Mouse (Mus musculus) lung, postnatal 14 days (tissue): ENCODE measurements around the gene Ppp4r1.
A peak's percentile ranks its signal among the peaks of the same experiment; 100 is the strongest.

Experiments
- DNase-seq: peaks from one replicate; pipeline ENCODE4 v3.0.0; 2021

Gene Ppp4r1

DNA sequence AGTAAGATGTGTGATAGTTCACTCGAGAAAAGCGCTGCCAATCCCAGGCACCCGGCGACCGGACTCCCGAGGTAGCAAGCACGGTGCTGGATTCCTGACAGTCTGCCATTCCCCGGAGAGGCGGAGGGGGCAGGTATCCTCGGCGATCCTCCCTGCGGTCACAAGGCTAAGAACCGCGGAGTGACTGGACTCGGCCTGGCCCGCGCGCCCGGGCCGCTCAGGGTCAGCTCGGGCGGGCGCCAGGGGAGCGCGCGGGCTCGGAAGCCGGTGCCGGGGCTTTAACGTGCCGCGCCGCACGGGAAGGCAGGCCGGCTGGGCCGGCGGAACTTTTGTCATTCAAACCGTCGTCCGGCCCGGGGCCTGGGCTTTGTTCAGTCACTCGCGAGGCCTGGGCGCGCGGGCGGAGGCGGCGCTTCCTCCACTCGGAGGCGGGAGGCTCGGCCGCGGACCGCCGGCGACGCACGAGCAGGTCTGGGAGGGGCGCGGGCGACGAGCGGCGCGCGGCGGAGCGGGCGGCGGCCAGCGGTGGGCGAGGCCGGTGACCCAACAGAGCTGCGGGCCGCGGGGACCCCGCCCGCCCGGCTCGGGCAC lies at the start of gene Ppp4r1:
Ppp4r1 (plus strand) TSS at position 23 of the 591 bp plus-strand sequence.
- DNase-seq: peak; percentile 86

DNA sequence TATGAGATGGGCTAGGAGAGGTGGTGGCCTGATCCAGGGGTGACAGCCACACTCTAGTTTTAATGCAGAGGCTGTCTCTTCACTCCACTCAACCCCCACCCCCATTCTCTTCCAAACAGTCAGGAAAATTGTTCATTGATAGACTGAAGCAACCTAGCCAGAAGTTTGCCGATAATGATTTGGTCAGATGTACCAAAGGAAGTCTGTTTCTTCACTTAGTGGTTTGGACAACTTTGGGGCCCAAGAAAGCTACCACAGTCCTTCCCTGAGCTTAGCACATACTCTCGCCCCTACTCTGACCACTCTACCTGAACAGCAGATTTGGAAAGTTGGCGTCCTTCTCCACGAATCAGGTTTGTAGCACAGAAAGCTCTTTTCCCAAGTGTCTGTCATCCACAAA lies 49.7 kb upstream of the Ppp4r1 start:
- DNase-seq: no peak

DNA sequence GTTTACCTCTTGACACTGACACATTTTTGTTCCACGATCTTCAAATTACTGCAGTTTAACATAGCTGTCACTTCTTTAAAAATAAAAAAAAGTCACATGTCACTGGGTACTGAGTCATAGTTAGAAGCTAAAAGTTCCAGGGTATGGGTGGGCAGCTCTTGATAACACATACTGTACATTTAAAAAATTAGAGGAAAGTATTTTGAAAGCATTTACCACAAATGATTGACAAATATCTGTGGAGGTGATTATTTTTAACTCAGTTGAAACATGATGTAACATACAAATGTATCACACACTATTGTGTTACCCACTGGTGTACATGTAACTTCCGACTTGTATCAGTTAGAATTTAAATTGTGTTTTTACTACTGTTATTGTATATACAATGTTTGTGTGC lies 47.3 kb upstream of the Ppp4r1 start:
- no peak for DNase-seq

DNA sequence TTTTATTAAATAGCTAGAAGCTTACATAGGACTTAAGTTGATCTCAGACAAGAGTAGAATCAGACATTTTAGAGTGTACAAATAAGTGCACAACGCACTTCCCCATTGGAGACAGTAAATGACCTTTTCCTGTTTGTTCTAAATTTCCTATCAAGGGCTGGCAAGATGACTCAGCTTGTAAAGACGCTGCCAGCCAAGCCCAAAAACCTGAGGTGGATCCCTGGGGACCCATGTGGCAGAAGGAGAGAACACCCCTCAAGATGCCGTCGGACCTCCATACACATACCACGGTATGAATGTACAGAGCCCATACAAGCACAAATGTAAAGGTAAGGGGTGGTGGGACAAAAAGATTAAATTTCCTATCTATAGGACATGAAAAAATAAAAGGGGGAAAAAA lies 45.2 kb upstream of the Ppp4r1 start:
- DNase-seq: peak; percentile 14

DNA sequence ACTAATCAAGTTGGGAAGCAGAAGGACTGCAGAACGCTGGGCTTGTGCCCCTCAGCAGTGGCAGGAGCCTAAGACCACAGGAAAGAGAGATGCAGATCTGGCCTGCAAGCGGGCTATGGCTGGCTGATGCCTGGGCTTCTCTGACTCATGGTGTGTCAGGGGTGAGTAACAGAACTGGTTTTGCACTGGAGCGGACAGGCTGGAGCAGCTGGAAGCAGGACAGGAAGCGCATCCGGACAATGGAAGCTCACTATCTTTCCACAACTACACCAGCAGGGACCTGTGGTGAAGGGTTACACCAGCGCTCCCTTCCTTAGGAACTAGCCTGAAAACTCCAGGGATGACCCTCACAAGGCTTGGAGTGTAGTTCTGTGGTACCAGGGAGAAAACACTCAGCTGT lies 44.8 kb upstream of the Ppp4r1 start:
- peak; percentile 25 for DNase-seq

DNA sequence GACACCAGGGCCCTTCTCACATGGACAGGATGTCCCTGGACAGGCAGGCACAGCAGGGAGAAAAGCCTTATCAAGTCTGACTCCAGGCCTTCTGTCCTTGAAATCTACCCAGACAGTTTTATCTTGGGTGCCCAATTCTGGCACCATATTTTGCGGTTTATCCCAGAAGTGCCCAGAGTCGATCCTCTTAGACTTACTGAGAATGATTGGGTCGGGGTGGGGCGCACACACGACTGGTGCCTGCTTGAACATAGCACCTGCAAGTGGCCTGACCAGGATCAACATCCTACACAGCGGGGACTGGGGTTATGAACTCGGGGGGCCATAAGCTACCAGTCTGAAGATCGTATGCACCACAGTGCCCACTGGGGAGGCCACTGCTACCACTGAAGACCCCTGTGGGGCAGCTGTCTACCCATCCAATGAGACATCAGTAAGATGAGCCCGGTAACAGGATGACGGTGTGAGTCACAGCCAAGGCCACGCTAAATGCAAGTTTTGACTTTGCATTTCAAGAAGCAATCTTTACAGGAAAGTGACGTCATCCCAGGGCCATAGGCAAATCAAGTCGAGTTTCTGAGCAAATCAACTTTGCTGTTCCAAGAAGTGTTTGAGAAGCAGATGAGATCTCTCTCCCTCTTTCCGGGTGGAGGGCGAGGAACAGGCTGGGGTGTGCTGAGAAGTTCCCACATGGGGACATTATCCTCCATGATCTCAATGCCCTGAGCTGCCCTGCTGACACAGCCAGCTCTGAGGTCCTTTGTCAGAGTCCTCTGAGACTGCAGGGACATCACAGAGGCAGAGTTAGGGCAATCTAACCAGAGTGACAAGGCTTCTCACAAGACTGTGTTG lies 42.3 kb upstream of the Ppp4r1 start:
- no peak for DNase-seq

DNA sequence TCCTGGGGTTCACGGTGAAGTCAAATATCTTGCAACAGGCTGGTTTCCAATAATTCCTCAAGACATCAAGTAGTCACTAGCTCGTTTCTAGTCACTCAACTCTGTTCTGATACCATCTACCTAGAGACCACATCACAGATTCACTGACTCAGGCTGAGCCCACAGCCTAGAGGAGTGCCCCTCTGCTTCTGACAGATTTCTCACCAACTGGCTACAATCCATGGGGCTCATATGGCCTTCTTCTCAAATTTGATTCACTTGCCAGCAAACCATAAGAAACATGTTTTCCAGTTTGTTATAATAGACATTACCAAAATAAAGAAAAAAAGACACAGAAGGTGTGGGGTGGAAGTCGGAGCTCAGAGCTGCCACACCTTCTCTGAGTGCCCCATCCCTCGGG lies 40.8 kb upstream of the Ppp4r1 start:
- DNase-seq: no peak

DNA sequence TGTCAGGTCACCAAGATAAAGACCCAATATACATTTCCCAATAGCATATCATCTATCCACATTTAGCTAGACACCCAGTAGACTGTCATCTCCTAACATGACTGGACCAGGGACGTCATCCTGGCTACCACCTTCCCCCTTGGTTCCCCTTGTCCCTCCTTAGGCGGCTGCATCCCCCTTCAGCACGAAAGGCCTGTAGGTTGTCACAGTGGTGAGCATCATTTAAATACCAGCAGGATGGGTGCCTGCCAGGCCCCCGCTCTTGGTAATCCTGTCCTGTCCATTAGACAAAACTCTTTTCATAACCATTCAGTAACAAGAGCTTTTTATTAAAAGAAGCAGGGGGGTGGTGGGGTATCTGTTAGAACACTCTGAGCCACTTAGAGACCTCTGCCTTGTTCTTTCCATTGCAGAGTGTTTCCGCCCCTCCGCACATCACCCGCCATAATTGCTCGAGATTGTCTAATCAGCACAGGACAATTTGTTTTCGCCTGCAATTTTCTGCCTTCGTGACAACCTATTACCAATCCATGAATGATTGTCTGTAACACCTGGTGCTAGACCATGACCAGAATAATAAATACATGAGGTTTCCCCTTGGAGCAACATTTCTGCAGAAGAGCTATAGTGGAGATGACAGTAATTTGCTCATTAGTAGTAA lies 40.0 kb upstream of the Ppp4r1 start:
- no peak for DNase-seq

DNA sequence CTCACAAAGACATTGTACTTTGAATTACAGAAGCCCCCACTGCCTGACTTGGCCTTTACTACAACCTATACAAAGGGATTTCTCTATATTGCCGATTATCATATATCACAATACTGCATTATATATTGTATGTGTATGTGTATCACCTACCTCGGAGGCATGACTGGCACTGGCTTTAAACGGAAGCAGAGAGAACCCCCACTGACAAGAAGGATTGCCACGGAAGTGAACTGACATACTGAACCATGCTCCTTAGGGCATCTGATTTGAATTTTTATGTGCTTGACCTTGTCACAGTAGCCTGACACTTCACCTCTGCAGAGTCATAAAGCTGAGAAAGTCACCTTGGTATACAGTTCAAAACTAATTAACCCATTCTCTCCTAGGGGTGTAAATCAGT lies 39.4 kb upstream of the Ppp4r1 start:
- DNase-seq: no peak

DNA sequence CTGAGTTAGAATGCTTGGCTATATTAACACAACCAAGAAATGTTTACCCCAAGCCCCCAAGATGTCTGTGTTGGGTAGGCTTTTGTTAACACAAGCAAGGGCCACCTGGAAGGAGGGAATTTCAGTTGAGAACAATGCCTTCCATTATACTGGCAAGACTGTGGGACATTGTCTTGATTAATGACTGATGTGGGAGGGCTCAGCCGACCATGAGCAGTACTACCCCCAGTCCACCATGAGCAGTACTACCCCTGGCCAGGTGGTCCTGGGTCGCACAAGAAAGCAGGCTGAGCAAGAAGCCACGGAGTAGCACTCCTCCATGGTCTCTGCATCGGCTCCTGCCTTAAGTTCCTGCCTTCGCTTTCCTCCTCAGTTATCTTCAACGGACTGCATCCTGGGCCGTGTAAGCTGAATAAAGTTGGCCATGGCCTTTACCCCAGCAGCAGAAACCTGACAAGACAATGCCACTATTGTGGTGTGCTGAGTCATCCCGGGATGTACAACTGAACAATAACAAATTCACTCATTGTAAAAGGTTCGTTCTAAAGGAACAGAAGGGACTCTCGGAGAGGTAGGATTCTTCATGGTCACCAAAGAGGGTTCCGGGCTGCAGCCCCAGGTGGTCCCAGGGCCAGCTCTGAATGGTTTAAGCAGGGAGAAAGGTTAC lies 38.6 kb upstream of the Ppp4r1 start:
- no peak for DNase-seq

DNA sequence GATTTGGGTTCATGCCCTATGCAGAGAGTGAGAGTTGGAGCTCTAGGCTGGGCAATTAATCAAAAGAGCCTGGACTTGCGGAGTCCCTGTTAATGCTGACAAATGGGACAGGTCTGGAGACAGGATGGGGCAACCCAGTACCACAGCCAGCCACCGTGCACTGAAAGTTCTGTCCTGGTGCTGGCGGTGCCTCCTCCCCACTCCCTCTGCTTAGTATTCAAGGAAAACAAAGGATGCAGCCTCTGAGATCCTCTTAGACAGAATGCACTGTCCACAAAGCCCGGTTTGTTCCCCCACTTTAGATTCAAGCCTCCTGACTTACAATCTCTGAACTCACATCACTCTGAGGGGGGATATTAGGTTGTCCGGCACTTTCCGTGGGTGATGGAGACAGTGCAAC lies 36.1 kb upstream of the Ppp4r1 start:
- no peak for DNase-seq

DNA sequence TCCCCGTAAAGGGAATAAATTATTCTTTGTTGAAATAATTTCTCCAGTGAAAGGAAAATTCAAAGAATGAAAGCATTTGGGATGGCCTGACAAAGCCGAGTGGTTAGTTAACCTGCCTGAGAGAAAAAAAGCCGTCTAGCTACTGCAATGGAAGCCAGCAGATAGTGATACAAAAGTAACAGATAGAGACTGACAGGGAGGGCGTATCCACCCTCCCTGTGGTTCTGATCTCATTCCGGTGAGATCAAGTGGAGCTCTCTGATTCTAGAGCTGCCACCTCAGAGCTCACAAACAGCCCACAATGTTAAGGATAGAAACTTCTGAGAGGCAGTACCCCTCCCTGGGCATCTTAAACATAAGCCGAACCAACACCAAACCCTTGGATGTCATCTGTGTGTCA lies 33.4 kb upstream of the Ppp4r1 start:
- no peak for DNase-seq

DNA sequence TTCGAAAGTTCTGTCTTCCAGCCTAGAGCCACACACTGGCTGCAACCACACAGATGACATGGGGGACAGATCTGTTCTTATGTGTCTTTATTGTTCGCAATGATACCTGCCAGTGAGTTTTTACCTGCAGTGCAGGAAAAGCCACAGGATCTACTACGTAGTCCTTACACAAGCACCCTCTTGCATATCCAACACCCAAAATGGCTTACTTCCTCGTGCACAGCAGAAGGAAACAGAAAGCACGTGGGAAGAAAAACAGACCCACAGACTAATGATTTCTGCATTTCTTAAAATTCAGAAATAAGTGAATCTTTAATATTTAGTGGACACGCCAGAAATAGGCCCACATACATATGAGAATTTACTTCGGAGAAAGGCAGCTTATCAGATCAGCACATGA lies 32.6 kb upstream of the Ppp4r1 start:
- no peak for DNase-seq

DNA sequence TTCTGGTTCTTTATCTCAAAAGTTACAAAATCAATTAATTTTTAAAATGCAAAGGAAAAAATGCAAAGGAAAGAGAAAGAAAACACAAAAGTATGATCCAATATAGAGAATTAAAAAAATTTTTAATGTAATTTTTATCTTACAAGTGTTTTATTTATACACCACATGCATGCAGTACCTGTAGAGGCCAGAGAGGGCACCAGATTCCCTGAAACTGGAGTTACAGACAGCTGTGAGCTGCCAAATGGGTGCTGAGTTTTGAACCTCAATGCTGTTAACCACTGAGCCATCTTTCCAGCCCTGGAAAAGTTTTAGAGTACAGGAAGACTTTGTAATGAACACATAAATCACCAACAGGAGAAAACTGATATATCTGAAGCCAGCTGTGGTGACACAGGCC lies 32.1 kb upstream of the Ppp4r1 start:
- DNase-seq: no peak

DNA sequence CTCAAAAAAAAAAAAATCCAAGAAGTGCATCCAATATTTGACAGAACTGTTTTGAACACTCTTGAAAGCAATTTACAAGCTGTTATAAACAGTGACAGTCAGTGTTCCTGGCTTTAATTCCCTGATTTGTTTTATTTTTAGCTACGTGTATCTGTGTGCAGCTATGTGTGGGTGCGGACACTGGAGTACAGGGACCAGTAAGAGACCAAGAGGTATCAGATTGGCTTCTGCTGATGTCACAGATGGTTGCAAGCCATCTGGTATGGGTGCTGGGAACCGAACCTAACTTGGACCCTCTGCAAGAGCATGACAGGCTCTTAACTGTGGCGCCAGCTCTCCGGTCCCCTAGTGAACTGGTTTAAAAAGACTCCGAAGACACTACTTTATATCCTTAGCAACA lies 29.2 kb upstream of the Ppp4r1 start:
- DNase-seq: no peak

DNA sequence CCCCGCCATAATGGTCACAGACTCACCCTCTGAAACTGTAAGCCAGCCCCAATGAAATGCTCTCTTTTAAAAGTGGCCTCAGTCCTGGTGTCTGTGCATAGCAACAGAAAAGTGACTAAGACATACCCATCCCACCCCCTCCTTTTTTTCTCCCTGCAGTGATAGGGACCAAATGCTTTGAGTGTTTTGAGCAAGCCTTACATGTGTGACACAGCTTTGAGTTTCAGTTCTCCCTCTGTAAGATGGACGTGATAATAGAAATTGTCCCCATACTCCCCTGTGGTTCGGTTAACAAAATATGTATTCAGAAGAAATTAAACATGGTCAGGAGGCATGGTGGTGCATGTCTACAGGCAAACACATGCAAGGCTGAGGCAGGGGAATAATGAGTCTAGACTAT lies 26.5 kb upstream of the Ppp4r1 start:
- no peak for DNase-seq

DNA sequence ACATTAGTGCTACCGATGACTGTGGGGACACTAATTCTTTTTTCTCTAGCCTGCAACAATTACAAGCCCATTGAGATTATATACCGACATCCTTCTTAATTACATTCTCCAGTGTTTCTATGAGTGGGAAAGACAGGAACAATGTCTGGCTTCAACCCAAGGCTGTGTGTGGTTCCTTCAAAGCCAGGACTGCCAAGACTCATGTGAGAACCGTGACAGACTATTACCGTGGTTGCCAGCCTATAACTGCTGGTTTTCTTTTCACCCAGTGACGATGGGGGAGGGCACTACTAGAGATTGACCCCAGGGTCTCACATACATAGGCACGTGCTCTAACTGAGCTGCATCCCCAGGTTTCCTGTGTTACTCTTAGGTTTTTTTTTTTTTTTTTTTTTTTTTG lies 25.2 kb upstream of the Ppp4r1 start:
- DNase-seq: peak; percentile 32

DNA sequence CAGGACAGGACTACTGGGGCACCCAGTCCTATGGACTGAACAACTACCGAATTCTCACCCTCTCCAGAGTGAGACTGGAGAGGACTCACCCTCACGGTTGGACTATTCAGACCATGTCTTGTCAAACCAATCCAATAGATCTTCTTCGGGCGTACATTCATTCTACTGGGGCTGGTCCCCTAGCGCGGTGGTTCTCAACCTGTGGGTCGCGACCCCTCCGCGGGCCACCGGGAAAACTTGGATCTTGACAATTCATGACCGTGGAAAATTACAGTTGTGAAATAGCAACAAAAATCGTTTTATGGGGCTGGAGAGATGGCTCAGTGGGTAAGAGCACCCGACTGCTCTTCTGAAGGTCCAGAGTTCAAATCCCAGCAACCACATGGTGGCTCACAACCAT lies 19.2 kb upstream of the Ppp4r1 start:
- no peak for DNase-seq

DNA sequence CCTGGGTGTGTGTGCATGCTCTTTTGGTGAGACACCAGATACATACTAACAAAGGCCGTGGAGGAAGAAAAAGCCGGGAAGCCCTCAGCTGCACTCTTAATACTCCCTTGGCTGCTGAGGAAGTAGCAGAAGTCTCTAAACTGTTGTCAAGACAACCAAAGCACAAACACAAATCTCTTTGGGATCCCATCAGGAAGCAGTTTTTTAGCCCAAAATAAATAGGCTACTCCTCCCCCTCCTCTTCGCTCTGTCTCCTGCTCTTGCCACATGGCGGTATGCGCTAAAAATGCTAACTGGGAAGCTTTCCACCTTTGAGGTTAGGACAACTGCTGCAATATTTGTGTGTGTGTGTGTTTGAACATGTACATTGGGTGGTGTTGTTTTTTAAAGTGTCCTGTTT lies 13.9 kb upstream of the Ppp4r1 start:
- DNase-seq: peak; percentile 23

DNA sequence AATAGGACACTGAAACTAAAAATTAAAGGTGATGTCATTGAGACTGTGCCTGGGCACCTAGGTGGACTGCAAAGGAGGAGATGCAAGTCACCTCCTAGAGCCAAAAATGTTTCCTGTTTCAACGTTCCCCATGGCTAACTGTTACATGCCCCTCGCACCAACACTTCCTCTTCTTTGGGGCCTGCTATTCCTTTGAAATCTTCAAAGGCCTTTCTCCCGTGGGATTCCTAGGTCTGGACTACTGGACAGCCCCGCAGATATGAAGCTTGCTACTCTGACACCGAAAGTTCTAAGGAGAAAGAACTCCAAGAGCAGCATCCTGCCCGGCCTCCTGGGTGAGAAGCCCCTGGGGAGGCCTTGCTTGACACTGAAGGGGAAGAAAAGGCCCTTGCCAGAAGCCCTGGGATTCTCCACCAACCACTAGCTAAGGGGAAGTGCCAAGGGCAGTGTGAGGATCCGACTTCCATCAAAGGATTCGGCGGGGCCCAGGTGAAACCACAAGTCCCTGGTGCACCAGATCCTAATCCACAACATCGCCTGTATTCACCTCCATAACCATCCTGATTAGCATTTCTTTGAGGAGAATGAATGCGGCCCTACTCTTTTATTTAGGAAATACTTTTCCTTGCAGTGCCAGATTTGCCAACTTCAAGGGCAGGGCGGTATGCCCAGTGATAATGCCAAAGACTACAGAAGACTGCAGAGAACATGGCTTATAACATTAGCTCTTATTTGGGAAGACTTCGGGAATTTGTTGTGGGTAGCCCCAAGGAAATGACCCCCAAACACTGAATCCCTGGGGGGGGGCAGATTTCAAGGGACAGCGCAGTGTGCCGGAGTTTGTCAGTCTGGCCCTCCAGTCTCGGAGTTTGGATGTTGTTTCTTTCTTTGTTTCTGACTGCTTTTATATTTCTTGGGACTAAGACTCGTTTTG lies 11.1 kb upstream of the Ppp4r1 start:
- DNase-seq: peak; percentile 22

DNA sequence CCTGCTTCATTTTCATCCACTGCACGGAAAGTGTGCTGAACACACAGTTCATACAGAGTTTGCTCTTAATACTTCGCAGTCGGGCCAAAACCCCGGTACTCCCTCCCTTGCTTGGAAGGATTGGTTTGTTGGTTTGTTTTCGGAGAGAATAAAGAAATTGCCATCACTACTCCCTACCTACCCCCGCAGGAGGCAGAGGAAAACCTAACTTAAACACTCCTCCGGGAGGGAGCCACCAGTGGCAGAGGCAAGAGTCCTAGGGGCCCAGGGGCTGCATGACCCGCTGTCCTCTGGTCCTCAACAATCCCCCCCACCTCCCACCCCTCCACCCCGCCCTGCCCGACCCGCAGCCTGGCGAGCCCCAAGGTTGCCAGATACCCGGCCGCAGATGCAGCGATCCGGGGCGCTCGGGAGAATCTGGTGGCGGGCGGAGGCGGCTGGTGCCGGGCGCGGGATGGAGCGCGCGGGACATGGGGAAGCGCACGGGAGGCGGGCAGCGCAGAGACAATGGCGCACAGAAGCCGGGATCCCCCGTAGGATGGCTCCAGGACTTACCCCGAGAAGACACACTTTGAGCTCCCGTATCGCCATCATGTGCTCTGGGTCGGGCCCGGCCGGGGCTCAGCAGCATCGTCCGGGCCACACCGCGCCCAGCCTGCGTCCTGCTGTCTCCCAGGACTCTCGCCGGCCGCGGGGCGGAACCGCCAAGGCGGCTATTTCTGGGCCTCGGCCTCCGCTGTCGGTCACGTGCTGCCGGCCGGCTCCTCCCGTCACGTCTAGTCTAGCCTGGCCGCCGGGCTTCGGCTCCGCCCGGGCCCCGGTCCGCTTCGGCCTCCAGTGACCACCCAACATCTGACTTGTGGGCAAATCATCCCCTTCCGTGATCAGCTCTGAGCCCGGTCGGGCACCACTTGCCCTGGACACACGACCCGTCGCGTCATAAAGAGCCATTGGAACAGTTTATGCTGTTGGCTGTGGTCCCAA lies 10.1 kb upstream of the Ppp4r1 start, which contains the start of gene Rab31:
Rab31 (minus strand) TSS at position 802 of the 984 bp plus-strand sequence.
- peak; percentile 86 for DNase-seq
